Mouse (Mus musculus): ENCODE results near the gene Mmel1.

Gene Mmel1

DNA sequence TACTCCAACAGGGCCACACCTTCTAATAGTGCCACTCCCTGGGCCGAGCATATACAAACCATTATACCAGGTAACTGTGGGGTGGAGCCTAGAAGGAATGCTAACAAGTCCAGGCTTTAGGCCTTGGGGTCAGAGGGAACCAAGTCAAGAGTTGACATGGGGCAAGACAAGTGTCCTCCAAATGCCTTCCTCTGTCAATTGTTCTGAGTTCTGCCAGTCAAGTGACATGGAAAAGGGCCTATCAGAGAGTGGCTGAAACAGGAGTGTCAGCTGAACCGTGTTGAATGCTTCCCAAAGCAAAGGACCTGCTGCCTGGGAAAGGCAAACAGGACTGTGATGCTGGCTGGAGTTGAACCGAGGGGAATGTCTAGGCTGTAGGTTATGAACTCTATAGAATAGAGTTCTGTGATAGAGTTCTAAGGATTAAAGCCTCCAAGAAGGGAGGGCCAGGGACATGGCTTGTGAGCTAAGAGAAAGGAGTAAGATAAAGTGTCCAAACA, 5.9 kb upstream of the Mmel1 start:
- in situ Hi-C loops (cut with MboI; ENCODE audit: low sequenced_read_pairs), result no loop called here

DNA sequence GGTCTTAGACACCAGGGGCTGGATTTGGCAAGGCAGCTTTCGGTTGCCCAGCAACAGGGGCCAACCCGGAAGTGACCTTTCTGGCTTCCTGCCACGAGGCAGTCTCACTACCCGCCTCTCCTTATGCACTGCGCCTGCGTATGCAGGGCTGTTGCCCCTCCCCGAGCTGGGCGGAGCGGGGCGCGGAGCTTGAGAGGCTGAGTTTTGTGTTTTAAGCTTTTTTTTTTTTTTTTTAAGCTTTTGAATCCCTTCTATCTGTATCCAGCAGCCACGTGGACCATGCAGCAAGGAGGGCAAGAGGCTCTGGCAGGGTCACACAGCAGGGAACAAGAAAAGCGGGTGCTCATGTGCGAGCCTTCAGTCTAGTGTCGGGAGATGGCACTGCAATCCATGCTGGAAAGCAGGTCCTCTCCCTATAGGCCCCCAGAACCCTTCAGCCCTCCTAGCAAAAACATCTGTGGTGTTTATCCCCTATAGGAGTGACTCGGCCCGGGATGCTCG, 5.1 kb upstream of the Mmel1 start:
- in situ Hi-C loops (cut with MboI; ENCODE audit: low sequenced_read_pairs), result no loop called here

DNA sequence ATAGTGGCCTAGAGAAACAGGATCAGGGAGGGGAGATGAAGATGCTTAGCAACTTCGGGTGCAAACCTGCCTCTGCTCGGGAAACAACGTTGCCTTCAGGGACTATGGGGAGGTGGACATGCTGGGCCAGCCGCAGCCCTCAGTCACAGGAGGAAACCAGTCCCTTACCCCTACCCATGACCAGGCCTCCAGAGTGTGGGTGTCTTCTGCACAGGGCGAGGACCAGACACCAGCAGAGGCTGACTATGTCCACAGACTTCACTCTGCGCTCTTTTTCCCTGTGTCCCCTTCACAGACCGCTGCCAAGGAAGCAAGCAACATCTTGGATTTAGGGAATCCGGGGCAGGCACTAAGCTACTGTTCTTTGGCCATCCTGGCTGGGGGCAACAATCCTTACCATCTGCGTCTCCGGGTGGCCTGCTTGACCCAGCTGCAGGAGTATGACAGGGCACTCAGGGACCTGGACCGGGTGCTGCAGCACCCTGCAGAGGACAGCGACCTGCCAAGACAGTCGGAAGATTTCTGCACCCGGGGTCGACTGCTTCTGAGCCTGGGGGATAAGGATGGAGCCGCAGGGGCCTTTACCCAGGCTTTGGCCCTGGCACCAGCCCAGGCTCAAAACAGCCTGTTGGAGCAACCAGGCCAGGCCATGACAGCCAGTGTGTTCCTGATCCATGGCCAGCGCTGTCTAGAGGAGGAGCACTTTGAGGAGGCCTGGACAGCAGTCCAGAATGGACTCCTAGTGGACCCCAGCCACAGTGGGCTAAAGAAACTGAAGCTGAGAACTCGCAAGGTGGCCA, 4.2 kb upstream of the Mmel1 start:
- in situ Hi-C loops (cut with MboI; ENCODE audit: low sequenced_read_pairs), result no loop called here

DNA sequence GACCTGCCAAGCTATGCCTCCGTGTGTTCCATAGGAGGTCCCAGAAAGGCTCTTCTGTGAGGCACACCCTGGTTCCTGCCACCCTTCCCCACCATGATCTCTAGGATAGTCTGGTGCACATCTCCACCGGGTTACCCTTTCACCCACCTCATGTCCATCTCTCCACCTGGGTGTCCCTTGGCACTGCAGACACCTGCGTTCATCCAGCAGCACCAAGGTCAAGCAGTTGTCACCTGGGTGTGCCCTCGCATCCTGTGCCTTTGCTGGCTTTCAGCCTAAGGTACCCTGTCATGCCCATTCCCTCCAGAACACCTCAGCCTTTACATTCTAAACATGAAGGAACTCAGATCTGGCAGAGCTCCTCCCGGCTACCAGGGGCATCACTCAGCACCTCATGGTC, 3.0 kb upstream of the Mmel1 start:
- in situ Hi-C loops (cut with MboI; ENCODE audit: low sequenced_read_pairs), result no loop called here

DNA sequence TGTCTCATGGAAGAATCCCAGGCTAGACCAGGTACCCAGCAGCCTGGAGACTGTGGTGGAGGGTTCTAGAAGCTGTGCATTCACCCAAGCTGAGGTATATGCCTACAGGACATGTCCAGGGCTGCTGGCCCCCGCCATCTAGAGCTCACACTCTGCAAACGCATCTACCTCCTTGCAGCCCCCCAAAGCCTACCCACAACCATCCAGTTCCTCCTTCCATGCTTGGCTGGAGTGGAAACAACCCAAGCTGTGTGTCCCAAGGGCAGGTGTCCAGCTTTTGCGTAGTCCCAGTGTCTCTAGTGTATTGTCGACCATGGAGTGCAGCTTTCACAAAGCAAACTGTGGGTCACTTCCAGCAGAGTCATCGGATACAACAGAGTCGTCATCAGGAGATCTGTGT, 2.1 kb upstream of the Mmel1 start:
- in situ Hi-C loops (cut with MboI; ENCODE audit: low sequenced_read_pairs), result no loop called here

DNA sequence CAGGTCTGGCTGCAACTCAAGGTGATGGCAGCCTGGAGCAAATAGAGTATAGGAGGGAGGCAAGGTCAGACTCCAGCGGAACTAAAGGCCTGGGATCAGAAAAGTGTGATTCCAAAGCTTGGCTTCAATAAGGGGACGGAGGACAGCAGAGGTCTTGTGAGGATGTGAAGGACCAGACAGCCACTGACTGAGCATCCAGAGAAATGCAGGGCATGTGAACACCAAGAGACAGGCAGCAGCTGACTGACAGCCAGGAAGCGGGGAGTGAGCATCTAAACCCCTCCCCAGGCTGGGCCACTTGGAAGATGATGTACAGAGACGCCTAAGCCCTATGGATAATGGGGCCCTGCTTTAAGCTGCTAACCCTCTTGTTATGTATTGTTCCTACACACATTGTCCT, 1.3 kb downstream of the Mmel1 start:
- in situ Hi-C loops (cut with MboI; ENCODE audit: low sequenced_read_pairs), result loop anchor here (10.0 kb wide), 1 partner anchor 194 kb away; the partner anchor contains the start of gene Pex10

DNA sequence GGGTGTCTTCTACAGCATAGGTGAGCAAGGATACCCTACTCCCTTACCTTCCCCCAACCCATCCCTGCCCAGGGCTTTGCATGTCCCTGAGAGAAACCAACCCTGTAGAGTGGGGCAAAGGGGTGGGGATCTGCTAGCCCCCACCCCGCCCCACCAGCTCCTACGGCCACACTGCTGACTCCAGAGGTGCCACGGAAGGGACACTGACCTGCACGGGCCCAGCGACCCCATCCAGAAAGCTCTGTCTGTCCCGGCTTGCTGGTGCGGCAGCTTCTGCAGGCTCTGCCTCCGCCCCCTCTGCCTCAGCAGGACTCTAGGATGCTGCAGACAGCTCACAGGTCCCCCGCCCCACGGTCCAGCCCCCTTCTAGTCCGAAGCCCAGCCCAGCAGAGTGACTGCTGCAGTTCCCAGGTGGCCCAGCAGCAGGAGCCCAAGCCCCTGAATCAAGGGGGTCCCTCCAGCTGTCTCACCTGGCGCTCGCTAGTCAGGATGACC, 2.4 kb downstream of the Mmel1 start:
- in situ Hi-C loops (cut with MboI; ENCODE audit: low sequenced_read_pairs), result loop anchor here (10.0 kb wide), 1 partner anchor 193 kb away; the partner anchor contains the start of gene Pex10

DNA sequence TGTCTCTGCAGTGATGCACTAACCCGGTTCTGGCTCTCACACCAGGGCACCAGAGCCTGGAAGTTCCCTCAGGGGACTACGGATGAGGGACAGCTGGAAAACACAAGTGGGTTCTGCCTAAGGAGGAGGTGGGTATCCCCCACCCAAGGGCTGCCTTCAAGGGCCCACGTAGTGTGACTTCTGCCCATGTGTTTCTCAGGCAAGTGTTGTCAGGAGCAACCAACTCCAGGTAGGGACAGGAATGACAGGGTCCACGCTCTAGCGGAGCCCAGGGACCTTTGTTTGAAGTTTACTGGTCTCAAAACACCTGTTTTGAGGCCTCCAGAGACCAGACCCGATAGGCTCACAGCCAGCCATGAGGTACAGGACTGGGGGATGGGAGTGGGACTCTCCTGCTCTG, 3.8 kb downstream of the Mmel1 start:
- in situ Hi-C loops (cut with MboI; ENCODE audit: low sequenced_read_pairs), result loop anchor here (10.0 kb wide), 1 partner anchor 192 kb away; the partner anchor contains the start of gene Pex10

DNA sequence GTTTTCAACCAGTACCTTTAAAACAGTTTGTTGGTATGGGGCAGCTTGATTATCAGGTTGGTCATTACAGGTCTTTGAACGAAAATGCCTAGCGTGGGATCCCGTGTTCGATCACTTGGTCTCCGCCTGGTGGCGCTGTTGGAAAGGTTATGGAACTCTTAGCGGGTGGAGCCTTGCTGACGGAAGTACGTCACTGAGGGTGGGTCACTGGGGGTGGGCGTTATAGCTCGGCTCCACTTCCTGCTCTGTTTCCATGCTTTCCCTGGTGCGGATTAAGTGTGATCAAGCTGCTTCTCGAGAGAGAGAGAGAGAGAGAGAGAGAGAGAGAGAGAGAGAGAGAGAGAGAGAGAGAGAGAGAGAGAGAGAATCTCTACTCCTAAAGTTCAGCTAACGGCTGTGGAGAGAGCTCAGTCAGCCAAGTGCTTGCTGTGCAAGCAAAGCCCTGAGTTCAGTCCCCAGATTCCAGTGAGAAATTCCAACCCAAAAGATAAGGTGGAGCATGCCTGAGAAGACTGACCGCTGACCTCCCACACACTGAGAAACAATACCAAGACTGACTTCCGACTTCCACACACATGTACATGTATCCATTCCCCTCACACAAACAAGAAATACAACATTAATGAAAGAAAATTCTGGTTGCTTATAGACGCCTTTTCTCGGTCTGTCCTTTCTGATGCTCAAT, 8.6 kb downstream of the Mmel1 start:
- in situ Hi-C loops (cut with MboI; ENCODE audit: low sequenced_read_pairs), result loop anchor here (10.0 to 25.0 kb wide), 2 partner anchors 187 to 359 kb away; partner anchors contain the start of genes Faap20 and Pex10

DNA sequence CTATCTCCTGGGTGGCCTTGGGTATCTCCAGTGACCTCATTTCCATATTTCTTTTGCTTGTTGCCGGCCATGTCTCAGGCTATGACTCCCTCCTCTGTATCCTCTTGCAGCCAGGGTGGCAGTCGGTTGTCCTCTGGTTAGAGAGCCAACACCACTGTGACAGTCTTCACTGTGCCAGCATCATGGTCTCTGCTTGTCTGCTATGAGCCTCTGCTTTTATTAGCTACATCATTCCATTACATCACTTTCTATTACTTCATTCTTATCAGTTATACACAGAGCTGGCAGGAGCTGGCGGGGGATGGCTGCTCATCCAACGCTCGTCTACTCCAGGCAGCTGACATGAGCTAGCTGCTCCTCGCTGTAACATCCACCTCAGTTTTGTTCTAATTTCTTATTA, 11.3 kb downstream of the Mmel1 start:
- in situ Hi-C loops (cut with MboI; ENCODE audit: low sequenced_read_pairs), result loop anchor here (25.0 kb wide), 1 partner anchor 357 kb away; the partner anchor contains the start of gene Faap20

DNA sequence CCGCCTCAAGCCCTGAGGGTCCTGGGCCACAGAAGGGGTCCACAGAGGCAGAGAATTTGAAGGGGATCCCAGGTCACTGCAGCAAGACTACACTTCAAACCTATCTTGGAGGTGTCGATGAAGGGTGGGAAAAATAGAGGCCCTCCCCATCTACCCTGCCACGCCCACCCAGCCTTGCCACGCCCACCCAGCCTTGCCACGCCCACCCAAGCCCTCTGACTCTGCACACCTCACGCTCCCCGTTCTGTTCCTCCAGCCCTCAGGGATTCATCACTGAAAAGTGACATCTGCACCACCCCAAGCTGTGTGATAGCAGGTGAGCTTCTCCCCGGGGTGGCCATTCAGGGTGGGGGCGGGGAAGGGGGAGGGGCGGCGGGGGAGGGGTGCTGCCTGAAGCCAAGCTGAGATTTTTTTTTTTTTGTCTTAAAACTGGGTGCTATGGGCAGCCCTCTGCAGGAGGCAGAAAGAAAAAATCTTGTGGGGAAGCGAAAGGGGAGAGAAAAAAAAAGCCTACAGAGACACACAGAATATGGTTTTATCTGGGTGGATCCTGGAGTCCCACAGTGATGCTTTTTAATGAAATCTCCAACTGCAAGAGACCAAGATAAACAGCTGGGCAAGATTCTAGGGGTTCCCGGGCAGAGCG, 12.8 kb downstream of the Mmel1 start:
- in situ Hi-C loops (cut with MboI; ENCODE audit: low sequenced_read_pairs), result loop anchor here (25.0 kb wide), 1 partner anchor 355 kb away; the partner anchor contains the start of gene Faap20

DNA sequence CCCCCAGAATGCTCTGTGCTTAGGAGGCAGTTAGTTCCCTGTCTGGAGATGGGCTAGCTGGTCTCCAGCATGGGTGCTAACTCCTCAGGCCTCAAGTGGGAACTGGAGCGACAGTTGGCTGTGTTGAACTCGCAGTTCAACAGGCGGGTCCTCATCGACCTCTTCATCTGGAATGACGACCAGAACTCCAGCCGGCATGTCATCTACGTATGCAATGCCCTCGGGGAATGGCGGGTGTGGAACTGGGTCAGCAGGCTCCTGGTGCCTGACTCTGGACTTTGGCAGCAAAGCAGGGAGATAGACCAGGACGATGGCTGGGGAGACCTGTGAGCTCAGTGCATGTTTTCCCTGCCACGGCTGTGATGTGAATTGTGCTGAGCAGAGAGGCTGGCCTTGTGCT, 16.0 kb downstream of the Mmel1 start:
- in situ Hi-C loops (cut with MboI; ENCODE audit: low sequenced_read_pairs), result loop anchor here (25.0 kb wide), 1 partner anchor 352 kb away; the partner anchor contains the start of gene Faap20

DNA sequence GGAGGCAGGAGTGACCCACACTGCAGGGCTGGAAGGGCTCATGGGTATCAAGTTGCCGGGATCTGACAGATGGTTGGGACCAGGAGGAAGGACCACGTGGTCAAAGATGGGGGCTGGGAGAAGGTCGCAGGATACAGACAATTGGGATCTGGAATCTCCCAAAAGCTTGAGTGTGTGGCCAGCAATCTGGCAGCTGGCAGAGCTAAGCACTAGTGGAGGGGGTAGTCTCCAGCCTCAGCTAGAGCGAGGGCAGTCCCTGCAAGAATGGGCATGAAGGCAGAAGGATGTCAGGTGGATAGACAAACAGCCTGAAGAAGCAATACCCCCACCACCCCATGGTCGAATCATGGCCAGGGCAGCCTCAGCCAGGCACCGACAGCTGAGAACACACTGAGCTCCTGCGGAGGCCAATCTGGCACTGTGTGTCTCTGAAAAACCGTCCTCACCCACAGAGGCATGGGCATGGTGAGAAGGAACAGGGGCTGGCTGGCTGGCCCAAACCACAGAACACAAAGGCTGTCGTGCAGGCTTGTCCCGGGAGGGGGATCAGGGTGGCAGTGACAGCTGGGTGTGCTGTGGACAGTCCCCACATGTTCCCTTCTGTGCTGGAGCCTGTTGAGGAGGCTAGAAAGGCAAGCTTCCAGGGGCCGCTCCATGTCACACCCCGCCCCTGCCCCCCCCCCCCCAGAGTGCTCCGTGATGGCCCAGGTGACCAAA, 17.6 kb downstream of the Mmel1 start:
- in situ Hi-C loops (cut with MboI; ENCODE audit: low sequenced_read_pairs), result loop anchor here (25.0 kb wide), 1 partner anchor 350 kb away; the partner anchor contains the start of gene Faap20

DNA sequence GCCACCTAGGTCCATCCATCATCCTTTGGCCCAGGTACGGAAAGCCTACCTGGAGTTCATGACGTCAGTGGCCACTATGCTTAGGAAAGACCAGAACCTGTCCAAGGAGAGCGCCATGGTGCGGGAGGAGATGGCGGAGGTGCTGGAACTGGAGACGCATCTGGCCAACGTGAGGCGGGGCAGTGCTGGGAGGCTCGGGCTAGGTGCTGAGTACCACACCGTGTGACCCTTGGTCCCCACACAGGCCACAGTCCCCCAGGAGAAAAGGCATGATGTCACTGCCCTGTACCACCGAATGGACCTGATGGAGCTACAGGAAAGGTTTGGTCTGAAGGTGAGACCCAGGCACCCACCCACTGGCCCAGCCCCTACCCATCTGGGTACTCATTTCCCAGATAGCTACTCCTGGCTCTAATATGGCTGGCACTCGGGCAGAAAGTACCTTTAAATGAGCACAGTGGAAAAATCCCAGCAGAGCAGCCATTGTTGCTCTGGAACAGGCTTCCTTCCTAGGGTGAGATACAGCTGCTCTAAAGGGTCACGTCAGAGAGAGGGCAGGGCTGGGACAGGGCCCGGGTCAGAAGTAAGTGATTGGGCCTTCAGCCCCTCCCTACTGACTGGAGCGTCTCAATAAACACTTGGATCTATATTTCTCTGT, 18.3 kb downstream of the Mmel1 start:
- in situ Hi-C loops (cut with MboI; ENCODE audit: low sequenced_read_pairs), result loop anchor here (25.0 kb wide), 1 partner anchor 350 kb away; the partner anchor contains the start of gene Faap20

DNA sequence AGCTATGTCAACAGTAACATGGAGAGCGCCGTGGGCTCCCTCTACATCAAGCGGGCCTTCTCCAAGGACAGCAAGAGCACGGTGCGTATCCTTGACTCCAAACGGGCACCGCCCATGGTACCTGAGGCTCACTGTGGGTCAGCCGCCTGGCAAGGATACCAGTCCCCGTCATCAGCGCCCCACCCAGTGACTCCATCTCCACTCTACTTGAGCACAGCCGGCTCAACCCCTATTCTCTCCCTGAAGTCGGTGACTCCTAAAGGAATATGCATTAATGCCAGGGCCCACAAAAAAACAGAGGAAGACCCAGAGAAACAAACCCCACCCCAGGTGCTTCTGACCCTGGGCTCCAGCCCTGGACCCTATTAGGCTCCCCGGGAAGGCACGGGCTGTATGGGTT, 21.5 kb downstream of the Mmel1 start:
- in situ Hi-C loops (cut with MboI; ENCODE audit: low sequenced_read_pairs), result loop anchor here (25.0 kb wide), 1 partner anchor 346 kb away; the partner anchor contains the start of gene Faap20

DNA sequence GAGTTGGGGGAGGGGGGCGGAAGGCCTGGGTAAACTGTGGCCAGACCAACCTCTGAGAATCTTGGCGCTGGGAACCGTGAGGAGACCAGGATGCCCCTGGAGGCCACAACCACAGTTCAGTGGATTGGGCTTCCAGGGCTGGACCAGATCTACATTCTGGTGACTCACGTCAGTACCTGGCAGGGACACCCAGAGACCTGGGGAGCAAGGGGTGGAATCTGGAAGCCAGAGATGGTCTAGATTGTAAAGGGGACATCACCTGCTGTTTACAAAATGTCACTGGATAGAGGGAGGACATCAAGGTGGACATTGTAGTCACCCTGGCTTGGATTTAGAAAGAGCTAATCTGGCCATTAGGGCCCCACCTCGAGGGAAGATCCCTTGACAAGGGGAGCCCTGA, 26.2 kb downstream of the Mmel1 start:
- in situ Hi-C loops (cut with MboI; ENCODE audit: low sequenced_read_pairs), result loop anchor here (25.0 kb wide), 1 partner anchor 342 kb away; the partner anchor contains the start of gene Faap20

DNA sequence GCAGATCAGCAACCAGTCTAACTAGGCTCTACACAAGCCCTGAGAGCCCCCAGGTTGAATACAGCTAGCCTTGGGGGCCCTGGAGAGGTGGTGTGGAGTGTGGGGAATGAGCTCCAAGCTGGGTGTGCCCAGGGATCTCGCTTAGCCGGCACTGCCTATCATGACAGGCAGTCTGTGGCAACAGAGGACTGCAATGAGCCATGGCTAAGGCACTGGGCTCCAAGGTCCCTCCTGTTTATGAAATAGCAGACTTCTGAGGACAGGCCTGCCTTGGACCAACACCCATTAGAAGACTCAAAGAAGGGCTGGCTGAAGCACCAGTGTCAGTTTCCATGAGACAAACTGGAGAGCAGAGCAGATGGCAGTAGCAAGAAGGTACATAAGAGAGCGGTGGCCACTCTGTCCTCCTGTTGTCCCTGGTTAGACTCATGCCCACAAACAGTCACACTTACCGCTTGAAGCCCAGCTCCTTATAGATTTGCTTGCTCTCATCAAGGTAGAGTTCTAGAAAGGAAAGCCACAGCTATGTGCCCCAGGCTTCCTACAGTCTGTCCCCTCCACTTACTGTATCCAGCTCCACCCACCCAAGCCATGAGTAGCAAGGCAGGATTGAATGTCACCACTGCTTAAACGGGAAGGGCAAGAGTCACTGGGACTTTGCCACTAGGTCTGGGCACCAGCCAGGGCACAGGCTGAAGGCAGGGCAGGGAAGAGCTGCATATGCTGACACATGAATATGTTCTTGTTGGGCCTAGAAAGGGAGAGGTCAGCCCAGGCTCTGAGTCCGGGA, 28.5 kb downstream of the Mmel1 start:
- in situ Hi-C loops (cut with MboI; ENCODE audit: low sequenced_read_pairs), result loop anchor here (25.0 kb wide), 1 partner anchor 339 kb away; the partner anchor contains the start of gene Faap20
